8 mouse cellular contexts compared by ENCODE assay signal in genomic region chr14:88981895-88982294, GRCm38 (mm10).
DNase-seq lines count a peak whose midpoint lies in the region; ATAC-seq and TF ChIP-seq lines count a peak whose summit lies in the region.
"Had no signal": no experiment of that assay in that cellular context is flagged by ENCODE, and none has a peak within 500 bp of the region (broad histone marks: within the 10 kb centered on the region; RNA-seq: fewer than 3 reads in every experiment).

No protein-coding gene starts in this region.

- H3K36me3 ChIP-seq in intestine, postnatal 0 days (ENCODE audit: control insufficient read depth, insufficient read depth): no peaks in the 10 kb centered on the region
- no peaks in the 10 kb centered on the region for H3K36me3 ChIP-seq in intestine, embryonic 16.5 days (ENCODE audit: control insufficient read depth, insufficient read depth, low read length)
- H3K36me3 ChIP-seq in CH12.LX (replicated peaks in 1 of 2; ENCODE audit: control insufficient read depth in 1 of 2, insufficient read depth in 1 of 2, low read length in 1 of 2): no peaks in the 10 kb centered on the region

- ATAC-seq in intestine, postnatal 0 days: no peak
- ATAC-seq in intestine, embryonic 16.5 days: no peak
- no peak for ATAC-seq in frontal cortex, adult (ENCODE audit: low TSS enrichment)

- DNase-seq in 3T3-L1 (ENCODE audit: low read depth, low spot score): peak; percentile 65
- DNase-seq in CH12.LX (ENCODE audit: extremely low read depth): peak; percentile 6
- DNase-seq in embryo, embryonic 10.5 days (ENCODE audit: low spot score): peak; percentile 72
- no peak for DNase-seq in spleen, adult 12 weeks (ENCODE audit: low spot score)

- H3K4me3 ChIP-seq in intestine, postnatal 0 days (ENCODE audit: low read depth, low read length): no peak overlapping the region
- H3K4me3 ChIP-seq in intestine, embryonic 16.5 days (ENCODE audit: low read length): no peak overlapping the region
- H3K4me3 ChIP-seq in CH12.LX (replicated peaks in 1 of 3; ENCODE audit: low read depth in 2 of 3, low read length in 2 of 3, poor library complexity in 1 of 3): no peak overlapping the region

- H3K9ac ChIP-seq in intestine, postnatal 0 days (ENCODE audit: low read depth, low read length): no peak overlapping the region
- H3K9ac ChIP-seq in intestine, embryonic 16.5 days (ENCODE audit: low read depth, low read length): no peak overlapping the region
- H3K9ac ChIP-seq in CH12.LX (ENCODE audit: insufficient read depth, low read depth): no peak overlapping the region

- peak; percentile 56 for TF ChIP-seq RAD21 in CH12.LX (IDR thresholded peaks at IDR 0.05; ENCODE audit: low read depth, low read length)

- H3K27ac ChIP-seq in intestine, postnatal 0 days (ENCODE audit: low read depth, low read length): no peak overlapping the region
- no peak overlapping the region for H3K27ac ChIP-seq in intestine, embryonic 16.5 days (ENCODE audit: low read length)
- H3K27ac ChIP-seq in CH12.LX (ENCODE audit: insufficient read depth, low read depth): no peak overlapping the region
- H3K27ac ChIP-seq: macrophage had no signal

- no peaks in the 10 kb centered on the region for H3K27me3 ChIP-seq in intestine, postnatal 0 days (replicated peaks; ENCODE audit: control insufficient read depth, insufficient read depth, low read length)
- H3K27me3 ChIP-seq in intestine, embryonic 16.5 days (replicated peaks; ENCODE audit: control insufficient read depth, insufficient read depth, low read length): no peaks in the 10 kb centered on the region
- no peaks in the 10 kb centered on the region for H3K27me3 ChIP-seq in CH12.LX (replicated peaks)

- in situ Hi-C loops in CH12.LX (cut with MboI; ENCODE audit: low pct_ligation_motif_present, low pct_unique_long_range_greater_than_20kb, low sequenced_read_pairs): loop anchor here (25.0 kb wide), 1 partner anchor 1520 kb away; no protein-coding TSS in a partner anchor

- no peak for TF ChIP-seq POLR2A in CH12.LX (IDR thresholded peaks at IDR 0.05; ENCODE audit: low read depth, low read length)

- 14% methylated on average over 6 of the region's 6 CpGs for WGBS in intestine, postnatal 0 days
- 10% methylated on average over 6 of the region's 6 CpGs for WGBS in intestine, embryonic 16.5 days

- H3K4me1 ChIP-seq in intestine, postnatal 0 days (replicated peaks; ENCODE audit: control insufficient read depth, insufficient read depth, low read length): no peaks in the 10 kb centered on the region
- no peaks in the 10 kb centered on the region for H3K4me1 ChIP-seq in intestine, embryonic 16.5 days (ENCODE audit: control insufficient read depth, insufficient read depth, low read length)
- no peaks in the 10 kb centered on the region for H3K4me1 ChIP-seq in CH12.LX (ENCODE audit: control insufficient read depth in 1 of 2, insufficient read depth in 2 of 2)

- no peak overlapping the region for H3K4me2 ChIP-seq in intestine, postnatal 0 days (replicated peaks; ENCODE audit: low read depth)
- no peak overlapping the region for H3K4me2 ChIP-seq in intestine, embryonic 16.5 days (ENCODE audit: low read depth, low read length)
- no peak overlapping the region for H3K4me2 ChIP-seq in CH12.LX (ENCODE audit: insufficient read depth, low read depth, poor library complexity, severe bottlenecking)

- no peaks in the 10 kb centered on the region for H3K79me2 ChIP-seq in CH12.LX (replicated peaks; ENCODE audit: control insufficient read depth, extremely low read depth, insufficient read depth, poor library complexity, severe bottlenecking)

- dilution Hi-C loops in CH12.LX (cut with MboI; ENCODE audit: extremely low pct_ligation_motif_present, extremely low pct_unique_long_range_greater_than_20kb, low sequenced_read_pairs): no loop called here

- TF ChIP-seq EP300 in CH12.LX (IDR thresholded peaks at IDR 0.05; ENCODE audit: low read length): no peak

- no peaks in the 10 kb centered on the region for H3K9me3 ChIP-seq in intestine, postnatal 0 days (ENCODE audit: control insufficient read depth)
- no peaks in the 10 kb centered on the region for H3K9me3 ChIP-seq in intestine, embryonic 16.5 days (ENCODE audit: control insufficient read depth, low read length)
- H3K9me3 ChIP-seq in CH12.LX (replicated peaks; ENCODE audit: low read length): peaks cover 11% of the 10 kb centered on the region

- peak; percentile 67 for TF ChIP-seq CTCF in intestine, postnatal 0 days (IDR thresholded peaks at IDR 0.05; ENCODE audit: low read depth)
- TF ChIP-seq CTCF in CH12.LX (conservative IDR thresholded peaks at IDR 0.05 in 1 of 2, IDR thresholded peaks at IDR 0.05 in 1 of 2; ENCODE audit: low read depth in 2 of 2, low read length in 2 of 2): peak in 1 of 2 experiments; percentile 56; a peak in 2 of 4 replicates

TF ChIP-seq in CH12.LX, 34 proteins besides CTCF, POLR2A, EP300 and RAD21:
- no peak for TF ChIP-seq ZC3H11A (IDR thresholded peaks at IDR 0.05; ENCODE audit: low read depth, low read length)
- TF ChIP-seq SMC3 (IDR thresholded peaks at IDR 0.05; ENCODE audit: low read depth, low read length): peak; percentile 28
